Mouse (Mus musculus): ENCODE measurements at regions not wholly inside any gene's neighbourhood (a gene's known extent, or its start where the extent isn't known, plus 50 kb on each side); places are given as distances from the start of the nearest gene placed in this dataset.
"Not testable (repeated sequence)": the region's sequence is repeated elsewhere in the genome, so short reads cannot be mapped to it uniquely, and the experiment has no call there.

- DNase-seq (ENCODE audit: low spot score in 2 of 2): no peak
Observed at GRCm38 (mm10) chr13:107596183-107596582, 448.1 kb upstream of the Smim15 start.

DNA sequence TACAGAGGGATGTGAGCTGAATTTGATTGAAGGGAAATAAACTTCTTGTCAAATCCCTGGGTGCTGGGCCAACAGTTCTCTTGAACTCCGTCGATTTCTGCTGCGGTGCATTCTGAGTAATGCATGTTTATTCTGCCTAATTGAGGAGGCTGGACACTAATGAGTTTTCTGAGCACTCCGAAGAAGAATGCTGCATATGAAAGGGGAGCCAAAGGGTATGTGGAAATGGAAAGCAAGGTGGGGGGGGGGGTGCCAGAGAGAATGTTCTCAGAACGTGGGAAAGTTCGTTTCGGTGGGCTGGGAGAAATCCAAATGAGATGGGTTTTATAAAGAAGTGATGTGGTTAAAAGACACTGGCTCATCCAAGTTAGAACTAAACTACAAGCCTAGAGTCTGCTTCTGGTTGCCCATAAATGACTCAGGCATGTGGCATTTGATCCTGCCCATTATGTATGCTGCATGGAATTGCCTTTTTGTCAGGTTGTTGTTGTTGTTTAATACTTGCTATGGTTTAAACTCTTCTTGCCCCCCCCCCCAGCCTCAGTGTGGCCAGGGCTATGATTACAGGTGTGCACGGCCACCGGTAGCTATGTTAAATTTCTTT is 455.7 kb upstream of the Smim15 start:
- no peak for DNase-seq (ENCODE audit: low spot score in 2 of 2)

DNA sequence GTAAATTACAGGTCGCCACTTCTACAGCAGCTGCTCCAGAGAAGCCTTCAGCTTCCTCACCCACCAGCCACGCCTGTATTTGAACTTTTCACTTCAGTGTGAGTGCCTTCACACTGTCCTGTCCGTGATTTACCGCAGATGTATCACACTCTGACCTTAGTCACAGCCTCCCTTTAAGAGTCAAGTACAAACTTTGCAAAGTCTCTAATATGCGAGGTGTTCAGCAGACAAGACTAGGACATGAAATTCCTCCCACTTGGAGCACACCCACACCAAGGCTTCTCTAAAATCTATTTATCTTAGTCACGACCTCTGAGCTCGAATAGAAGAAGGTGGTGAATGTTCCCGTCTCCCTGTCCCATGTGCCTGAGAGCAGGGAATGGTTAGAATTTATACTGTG is 456.6 kb upstream of the Smim15 start:
- DNase-seq (ENCODE audit: low spot score in 2 of 2): no peak

DNA sequence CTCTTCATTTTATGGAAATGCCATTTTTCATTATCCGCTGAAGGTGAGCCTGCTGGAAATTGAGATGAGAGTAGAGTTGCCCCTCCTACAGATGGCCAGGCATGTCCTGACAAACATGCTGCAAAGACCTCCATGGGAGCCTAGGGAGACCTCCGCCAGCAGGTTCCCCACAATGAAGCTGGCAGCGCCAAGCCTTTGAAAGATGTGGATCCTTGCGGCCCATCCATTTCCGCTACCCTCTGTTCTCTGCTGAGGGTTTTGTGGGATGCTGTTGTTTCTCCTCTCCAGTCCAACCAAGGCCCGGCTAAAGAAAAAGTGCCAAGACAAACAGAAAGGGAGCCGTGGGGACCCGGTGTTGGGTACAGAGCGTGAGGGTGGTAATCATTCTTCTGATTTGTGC is 458.3 kb upstream of the Smim15 start:
- DNase-seq (ENCODE audit: low spot score in 2 of 2): no peak

GRCm38 (mm10) chr13:107585353-107585752 is 458.9 kb upstream of the Smim15 start:
- no peak for DNase-seq (ENCODE audit: low spot score in 2 of 2)

DNA sequence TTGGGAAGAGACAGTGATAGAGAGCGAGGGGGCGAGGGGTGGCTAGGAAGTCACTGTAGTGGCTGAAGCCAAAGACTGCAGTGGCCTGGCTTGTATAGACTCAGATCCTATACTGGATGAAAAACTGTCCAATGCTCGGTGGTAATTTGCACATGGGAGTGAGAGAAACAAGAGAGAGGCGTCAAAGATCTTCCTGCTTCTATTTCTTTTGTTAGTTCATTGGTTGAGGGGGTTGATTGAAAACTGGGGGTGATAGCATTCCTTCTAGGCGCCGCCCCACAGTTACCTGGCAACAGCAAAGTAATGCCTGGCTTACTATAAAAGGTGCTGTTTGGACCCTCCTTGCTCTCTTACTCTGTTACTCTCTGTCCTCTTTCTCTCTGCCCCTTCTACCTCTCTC is 465.3 kb upstream of the Smim15 start:
- DNase-seq (ENCODE audit: low spot score in 2 of 2): no peak

GRCm38 (mm10) chr13:107577809-107578208 is 466.4 kb upstream of the Smim15 start:
- DNase-seq (ENCODE audit: low spot score in 2 of 2): no peak

DNA sequence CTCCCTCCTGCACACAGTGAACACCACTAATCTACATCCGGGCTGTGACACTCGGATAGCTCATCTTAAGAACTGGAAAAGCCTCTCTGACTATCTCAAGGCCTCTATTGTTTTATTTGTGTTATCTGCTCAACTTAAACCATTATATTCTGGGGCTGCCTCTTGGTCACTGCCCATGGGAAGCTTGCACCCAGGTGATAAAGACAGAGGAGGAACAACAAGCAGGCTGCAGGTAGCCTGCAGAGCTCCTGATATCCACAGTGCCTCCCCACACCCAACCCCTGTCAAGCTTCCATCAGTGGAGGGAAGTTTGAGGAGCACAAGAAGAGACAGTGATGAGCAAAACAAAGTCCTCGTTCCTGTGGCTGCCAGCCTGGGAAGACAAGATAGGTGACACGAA is 467.0 kb upstream of the Smim15 start:
- DNase-seq (ENCODE audit: low spot score in 2 of 2): no peak

DNA sequence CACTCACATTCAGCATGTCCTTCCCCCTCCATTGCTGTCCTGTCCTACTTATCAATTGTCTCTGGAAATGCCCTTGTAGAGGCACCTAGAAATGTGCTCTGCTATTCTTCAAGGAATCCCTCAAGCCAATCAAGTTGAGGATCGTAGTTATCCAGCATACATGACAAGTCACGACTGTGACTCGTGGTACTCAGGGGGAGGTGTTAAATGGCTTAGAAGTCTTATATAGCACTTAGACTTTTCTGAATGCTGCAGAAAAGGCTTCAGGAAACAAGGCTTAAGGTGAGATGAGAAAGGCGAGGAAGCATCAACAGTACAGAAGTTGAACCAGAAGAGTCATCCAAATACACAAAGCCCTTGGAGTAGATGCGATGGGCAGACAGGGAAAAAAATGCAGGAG is 467.5 kb upstream of the Smim15 start:
- DNase-seq (ENCODE audit: low spot score in 2 of 2): no peak

GRCm38 (mm10) chr13:107575025-107575424 is 469.2 kb upstream of the Smim15 start:
- no peak for DNase-seq (ENCODE audit: low spot score in 2 of 2)

DNA sequence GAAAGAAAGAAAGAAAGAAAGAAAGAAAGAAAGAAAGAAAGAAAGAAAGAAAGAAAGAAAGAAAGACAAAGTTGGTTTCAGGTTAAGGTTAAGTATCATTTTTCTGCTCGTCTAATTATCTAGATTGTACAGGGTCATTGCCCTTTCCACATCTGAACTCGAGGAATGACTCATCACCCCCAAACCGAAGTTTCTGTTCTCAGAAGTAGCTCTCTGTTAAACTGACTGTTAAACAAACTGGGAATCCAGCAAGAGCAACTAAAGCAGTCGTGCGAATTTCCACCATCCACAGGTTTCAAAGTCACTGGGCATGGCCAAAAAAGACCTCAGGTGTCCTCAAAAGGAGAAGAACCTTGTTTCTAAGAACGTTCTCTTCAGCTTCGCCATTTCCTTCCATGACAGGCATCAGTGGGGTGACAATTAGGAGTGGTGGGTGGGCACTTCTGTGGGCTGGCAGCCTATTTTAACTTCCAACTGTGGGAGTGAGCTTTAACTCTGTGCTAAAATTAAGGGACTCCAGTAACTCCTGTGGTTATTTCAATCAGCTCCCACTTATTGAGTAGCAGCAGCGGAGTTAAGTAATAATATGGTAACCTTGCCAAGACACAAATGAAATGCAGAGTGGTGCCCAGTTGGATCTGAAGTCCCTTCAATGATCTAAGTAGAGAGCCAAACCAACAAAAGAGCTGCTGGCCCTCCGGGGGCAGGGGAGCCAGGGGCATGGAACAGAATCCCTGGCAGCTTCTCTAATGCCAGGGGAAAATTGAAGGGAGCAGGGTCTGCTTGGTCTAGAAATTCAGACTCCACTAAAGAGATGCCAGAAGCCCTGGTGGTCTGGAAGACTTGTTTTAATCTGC is 470.5 kb upstream of the Smim15 start:
- no peak for DNase-seq (ENCODE audit: low spot score in 2 of 2)

- no peak for DNase-seq (ENCODE audit: low spot score in 2 of 2)
Observed at GRCm38 (mm10) chr13:107571539-107571938, 472.7 kb upstream of the Smim15 start.

GRCm38 (mm10) chr13:107569477-107569876 is 474.8 kb upstream of the Smim15 start:
- DNase-seq (ENCODE audit: low spot score in 2 of 2): no peak

DNA sequence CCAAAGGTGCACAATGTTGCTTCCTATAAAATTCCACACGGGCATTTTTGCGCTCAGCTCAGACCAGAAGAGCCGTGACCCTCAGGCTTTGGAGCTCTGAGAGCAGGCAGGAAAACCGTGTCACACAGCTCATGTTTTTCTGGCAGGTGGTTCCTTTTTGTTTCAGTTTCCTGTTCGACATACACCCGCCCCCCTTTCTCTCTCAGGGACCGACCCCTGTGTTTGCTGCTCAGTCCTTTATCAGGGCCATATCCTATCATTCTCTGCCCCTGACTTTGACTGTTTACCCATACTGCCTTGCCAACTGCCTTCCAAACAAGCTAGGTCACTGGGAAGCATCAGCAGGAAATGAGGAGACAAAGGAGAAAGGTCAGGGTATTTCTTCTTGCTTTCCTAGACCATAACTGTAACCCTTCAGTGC is 475.5 kb upstream of the Smim15 start:
- no peak for DNase-seq (ENCODE audit: low spot score in 2 of 2)

- no peak for DNase-seq (ENCODE audit: low spot score in 2 of 2)
Observed at GRCm38 (mm10) chr13:107562463-107562862, 481.8 kb upstream of the Smim15 start.

DNA sequence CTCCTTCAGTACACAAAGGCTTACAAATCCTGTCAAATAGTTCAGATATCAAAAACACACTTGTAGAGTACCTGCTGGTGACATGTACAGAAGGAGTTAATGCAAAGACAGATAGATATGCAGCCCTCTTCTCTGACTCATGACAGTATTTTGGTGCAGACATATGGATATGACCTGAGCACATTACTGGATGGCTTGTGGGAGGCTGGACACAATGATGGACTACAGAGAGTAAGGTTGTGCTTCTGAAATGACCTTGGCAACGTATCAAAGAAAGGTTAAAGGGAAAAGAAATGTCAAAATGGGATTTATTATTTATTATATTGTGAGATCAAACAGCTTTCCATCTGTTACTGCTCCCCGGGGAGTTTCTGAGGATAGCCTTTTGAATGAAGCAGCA is 482.7 kb upstream of the Smim15 start:
- no peak for DNase-seq (ENCODE audit: low spot score in 2 of 2)

DNA sequence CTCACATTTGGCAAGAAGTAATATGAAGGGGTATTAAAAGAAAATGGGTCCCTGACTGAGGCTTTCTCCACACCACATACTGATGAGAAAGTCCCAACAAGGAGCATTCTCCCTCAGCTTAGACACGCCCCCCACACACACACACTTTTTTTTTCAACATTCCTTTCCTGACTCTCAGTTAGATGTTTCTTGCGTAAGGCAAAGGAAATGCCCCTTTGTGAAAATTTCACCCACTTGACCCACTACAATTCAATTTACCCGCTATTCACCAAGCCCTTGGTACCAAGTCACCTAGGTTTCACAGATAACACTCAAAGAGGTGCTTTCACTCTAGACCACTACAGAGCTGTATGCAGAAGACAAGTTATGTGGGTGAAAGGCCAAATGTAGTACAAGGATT is 488.3 kb upstream of the Smim15 start:
- no peak for DNase-seq (ENCODE audit: low spot score in 2 of 2)

GRCm38 (mm10) chr13:107554091-107554490 is 490.2 kb upstream of the Smim15 start:
- DNase-seq (ENCODE audit: low spot score in 2 of 2): no peak

GRCm38 (mm10) chr13:107552165-107552564 is 492.1 kb upstream of the Smim15 start:
- DNase-seq (ENCODE audit: low spot score in 2 of 2): no peak

- not testable (repeated sequence) for DNase-seq (ENCODE audit: low spot score in 2 of 2)
Observed at GRCm38 (mm10) chr13:107549995-107550394, 494.3 kb upstream of the Smim15 start.

DNA sequence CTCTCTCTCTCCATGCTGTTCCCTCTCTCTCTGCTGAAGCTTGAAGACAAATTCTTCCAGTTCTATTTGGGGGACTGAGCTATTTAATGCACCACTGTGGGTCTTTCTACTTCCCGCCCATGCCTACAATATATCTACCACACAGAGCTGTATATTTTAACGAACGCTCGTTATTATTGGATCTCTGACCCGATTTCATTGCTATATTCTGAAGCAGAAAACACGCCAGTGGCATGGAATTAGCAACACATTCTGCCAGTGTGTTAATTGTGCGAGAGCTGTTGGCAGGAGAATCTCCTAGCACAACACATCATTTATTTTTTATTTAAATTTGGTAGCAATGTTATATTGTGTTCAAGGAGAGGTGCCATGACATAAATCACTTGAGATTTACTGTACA is 497.2 kb upstream of the Smim15 start:
- no peak for DNase-seq (ENCODE audit: low spot score in 2 of 2)

DNA sequence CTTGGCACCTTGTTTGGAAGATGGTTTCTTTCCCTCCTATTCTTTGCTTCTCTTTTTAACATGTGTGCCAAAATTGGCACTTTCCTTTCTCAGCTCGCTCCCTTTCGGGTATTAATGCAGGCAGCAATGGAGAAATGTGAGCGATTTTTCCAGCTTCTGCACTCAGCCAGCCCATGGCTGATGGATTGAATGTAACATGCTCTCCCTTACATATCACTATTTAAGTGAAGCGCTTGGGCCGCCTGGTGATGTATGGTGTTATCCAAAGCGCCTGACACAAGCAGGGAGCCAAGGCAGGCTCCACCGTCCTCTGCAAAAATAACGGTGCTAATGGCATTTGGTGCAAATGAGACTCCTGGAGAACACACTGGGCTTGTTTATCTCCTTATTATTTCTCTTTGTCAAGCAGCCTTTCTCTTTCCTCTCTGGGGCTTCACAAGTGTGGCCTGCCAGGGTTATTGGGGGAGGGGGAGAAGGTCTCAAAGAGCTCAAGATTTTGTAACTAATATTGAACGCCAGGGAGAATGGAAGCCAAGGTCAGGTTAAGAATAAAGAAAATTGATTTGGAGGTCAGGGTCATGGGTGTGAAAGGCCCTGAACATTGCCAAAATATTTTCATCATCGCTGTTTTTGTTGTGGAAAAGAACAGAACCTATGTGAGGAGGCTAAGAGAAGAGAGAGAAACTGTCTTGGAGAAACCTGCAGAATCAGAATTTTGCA is 497.9 kb upstream of the Smim15 start:
- DNase-seq (ENCODE audit: low spot score in 2 of 2): no peak

- DNase-seq (ENCODE audit: low spot score in 2 of 2): no peak
Observed at GRCm38 (mm10) chr13:107541635-107541955, 502.7 kb upstream of the Smim15 start.

Data from urinary bladder, adult 18-20 months (tissue).